Mouse (Mus musculus): ENCODE measurements at regions not wholly inside any gene's neighbourhood (a gene's known extent, or its start where the extent isn't known, plus 50 kb on each side); places are given as distances from the start of the nearest gene placed in this dataset.

GRCm38 (mm10) chr4:98223429-98223828 lies 159.7 kb downstream of the Tm2d1 start:
- H3K9me3 ChIP-seq (ENCODE audit: control insufficient read depth, insufficient read depth, low read depth, low read length), result no peaks in the 10 kb centered on the region
- H3K9ac ChIP-seq (ENCODE audit: insufficient read depth, low read depth, low read length, poor library complexity, severe bottlenecking), result no peak overlapping the region
- H3K4me1 ChIP-seq (ENCODE audit: control insufficient read depth in 2 of 2, insufficient read depth in 2 of 2, low read length in 2 of 2, poor library complexity in 1 of 2), result no peaks in the 10 kb centered on the region
- DNase-seq (ENCODE audit: low read depth, low spot score), result no peak
- no peak overlapping the region for H3K4me3 ChIP-seq (ENCODE audit: insufficient read depth in 1 of 2, low read depth in 1 of 2, low read length in 2 of 2, poor library complexity in 1 of 2, severe bottlenecking in 1 of 2)
- no peak overlapping the region for H3K27ac ChIP-seq (ENCODE audit: insufficient read depth, low read depth, low read length, poor library complexity, severe bottlenecking)
- TF ChIP-seq ZNF384 (IDR thresholded peaks at IDR 0.05; ENCODE audit: low read depth, low read length) (no peak), ZC3H11A (IDR thresholded peaks at IDR 0.05; ENCODE audit: borderline replicate concordance, low read depth, low read length) (no peak), HCFC1 (IDR thresholded peaks at IDR 0.05; ENCODE audit: borderline replicate concordance, insufficient read depth, low read length) (no peak), MAFK (IDR thresholded peaks at IDR 0.05; ENCODE audit: insufficient read depth, low read depth, low read length) (no peak), CHD2 (IDR thresholded peaks at IDR 0.05; ENCODE audit: low read depth, low read length) (no peak)
- no peaks in the 10 kb centered on the region for H3K36me3 ChIP-seq (ENCODE audit: control insufficient read depth, insufficient read depth, low read length, poor library complexity, severe bottlenecking)
- in situ Hi-C loops (cut with MboI; ENCODE audit: low sequenced_read_pairs in 2 of 2, unreplicated experiment in 2 of 2), result no loop called here

- Histone ChIP-seq H3K4me1 (ENCODE audit: control insufficient read depth in 2 of 2, insufficient read depth in 2 of 2, low read length in 2 of 2, poor library complexity in 1 of 2) (no peaks in the 10 kb centered on the region), H3K36me3 (ENCODE audit: control insufficient read depth, insufficient read depth, low read length, poor library complexity, severe bottlenecking) (no peaks in the 10 kb centered on the region), H3K9ac (ENCODE audit: insufficient read depth, low read depth, low read length, poor library complexity, severe bottlenecking) (no peak overlapping the region), H3K4me3 (ENCODE audit: insufficient read depth in 1 of 2, low read depth in 1 of 2, low read length in 2 of 2, poor library complexity in 1 of 2, severe bottlenecking in 1 of 2) (no peak overlapping the region), H3K27ac (ENCODE audit: insufficient read depth, low read depth, low read length, poor library complexity, severe bottlenecking) (no peak overlapping the region), H3K9me3 (ENCODE audit: control insufficient read depth, insufficient read depth, low read depth, low read length) (no peaks in the 10 kb centered on the region)
- TF ChIP-seq MAFK (IDR thresholded peaks at IDR 0.05; ENCODE audit: insufficient read depth, low read depth, low read length) (no peak), ZC3H11A (IDR thresholded peaks at IDR 0.05; ENCODE audit: borderline replicate concordance, low read depth, low read length) (no peak), HCFC1 (IDR thresholded peaks at IDR 0.05; ENCODE audit: borderline replicate concordance, insufficient read depth, low read length) (no peak), ZNF384 (IDR thresholded peaks at IDR 0.05; ENCODE audit: low read depth, low read length) (no peak), CHD2 (IDR thresholded peaks at IDR 0.05; ENCODE audit: low read depth, low read length) (no peak)
- DNase-seq (ENCODE audit: low read depth, low spot score), result no peak
- in situ Hi-C loops (cut with MboI; ENCODE audit: low sequenced_read_pairs in 2 of 2, unreplicated experiment in 2 of 2), result no loop called here
Observed at GRCm38 (mm10) chr4:98221566-98221965, 161.5 kb downstream of the Tm2d1 start.

- no peak for TF ChIP-seq CHD2 (IDR thresholded peaks at IDR 0.05; ENCODE audit: low read depth, low read length)
- TF ChIP-seq HCFC1 (IDR thresholded peaks at IDR 0.05; ENCODE audit: borderline replicate concordance, insufficient read depth, low read length), result no peak
- no peak for TF ChIP-seq ZC3H11A (IDR thresholded peaks at IDR 0.05; ENCODE audit: borderline replicate concordance, low read depth, low read length)
- TF ChIP-seq ZNF384 (IDR thresholded peaks at IDR 0.05; ENCODE audit: low read depth, low read length), result no peak
- no peak for TF ChIP-seq MAFK (IDR thresholded peaks at IDR 0.05; ENCODE audit: insufficient read depth, low read depth, low read length)
- DNase-seq (ENCODE audit: low read depth, low spot score), result no peak
- Histone ChIP-seq H3K9me3 (ENCODE audit: control insufficient read depth, insufficient read depth, low read depth, low read length) (no peaks in the 10 kb centered on the region), H3K4me1 (ENCODE audit: control insufficient read depth in 2 of 2, insufficient read depth in 2 of 2, low read length in 2 of 2, poor library complexity in 1 of 2) (no peaks in the 10 kb centered on the region), H3K36me3 (ENCODE audit: control insufficient read depth, insufficient read depth, low read length, poor library complexity, severe bottlenecking) (no peaks in the 10 kb centered on the region), H3K9ac (ENCODE audit: insufficient read depth, low read depth, low read length, poor library complexity, severe bottlenecking) (no peak overlapping the region), H3K4me3 (ENCODE audit: insufficient read depth in 1 of 2, low read depth in 1 of 2, low read length in 2 of 2, poor library complexity in 1 of 2, severe bottlenecking in 1 of 2) (no peak overlapping the region), H3K27ac (ENCODE audit: insufficient read depth, low read depth, low read length, poor library complexity, severe bottlenecking) (no peak overlapping the region)
- in situ Hi-C loops (cut with MboI; ENCODE audit: low sequenced_read_pairs in 2 of 2, unreplicated experiment in 2 of 2), result no loop called here
Observed at GRCm38 (mm10) chr4:98215218-98215617, 167.9 kb downstream of the Tm2d1 start.

GRCm38 (mm10) chr4:98207446-98207845 lies 175.7 kb downstream of the Tm2d1 start:
- TF ChIP-seq HCFC1 (IDR thresholded peaks at IDR 0.05; ENCODE audit: borderline replicate concordance, insufficient read depth, low read length) (no peak), ZNF384 (IDR thresholded peaks at IDR 0.05; ENCODE audit: low read depth, low read length) (no peak), MAFK (IDR thresholded peaks at IDR 0.05; ENCODE audit: insufficient read depth, low read depth, low read length) (no peak), CHD2 (IDR thresholded peaks at IDR 0.05; ENCODE audit: low read depth, low read length) (no peak), ZC3H11A (IDR thresholded peaks at IDR 0.05; ENCODE audit: borderline replicate concordance, low read depth, low read length) (no peak)
- no peak overlapping the region for H3K9ac ChIP-seq (ENCODE audit: insufficient read depth, low read depth, low read length, poor library complexity, severe bottlenecking)
- in situ Hi-C loops (cut with MboI; ENCODE audit: low sequenced_read_pairs in 2 of 2, unreplicated experiment in 2 of 2), result no loop called here
- H3K4me1 ChIP-seq (ENCODE audit: control insufficient read depth in 2 of 2, insufficient read depth in 2 of 2, low read length in 2 of 2, poor library complexity in 1 of 2), result no peaks in the 10 kb centered on the region
- no peak overlapping the region for H3K27ac ChIP-seq (ENCODE audit: insufficient read depth, low read depth, low read length, poor library complexity, severe bottlenecking)
- DNase-seq (ENCODE audit: low read depth, low spot score), result no peak
- no peaks in the 10 kb centered on the region for H3K9me3 ChIP-seq (ENCODE audit: control insufficient read depth, insufficient read depth, low read depth, low read length)
- no peak overlapping the region for H3K4me3 ChIP-seq (ENCODE audit: insufficient read depth in 1 of 2, low read depth in 1 of 2, low read length in 2 of 2, poor library complexity in 1 of 2, severe bottlenecking in 1 of 2)
- no peaks in the 10 kb centered on the region for H3K36me3 ChIP-seq (ENCODE audit: control insufficient read depth, insufficient read depth, low read length, poor library complexity, severe bottlenecking)
